Mouse (Mus musculus) neural tube, embryonic 13.5 days (tissue): ENCODE results near the gene Sstr5. TPM values are rescaled to one million over a fixed set of nuclear protein-coding genes. Genes with fewer than 3 reads are reported as not detected.

Experiments used
- ATAC-seq: fragments of 200-750 bp; cut with Nextera tagmentation; 2 replicates; pipeline ENCODE4 v1.8.0; 2017; ENCODE audit warnings: low read depth, mild to moderate bottlenecking, moderate TSS enrichment, moderate library complexity
- H3K27ac ChIP-seq: fragments of 300-500 bp; sonication (generic); replicated peaks from 2 replicates; pipeline ENCODE4 v1.5.1; 2015; ENCODE audit warnings: moderate library complexity, mild to moderate bottlenecking, inconsistent platforms
- H3K27me3 ChIP-seq: fragments of 300-500 bp; sonication (generic); 2 replicates; pipeline ENCODE4 v1.6.1; 2015; ENCODE audit warnings: mild to moderate bottlenecking, inconsistent platforms
- H3K36me3 ChIP-seq: fragments of 300-500 bp; sonication (generic); 2 replicates; pipeline ENCODE4 v1.6.1; 2015; ENCODE audit warnings: mild to moderate bottlenecking, inconsistent platforms
- H3K4me1 ChIP-seq: fragments of 300-500 bp; sonication (generic); replicated peaks from 2 replicates; pipeline ENCODE4 v1.6.1; 2015; ENCODE audit warnings: inconsistent platforms
- H3K4me2 ChIP-seq: fragments of 300-500 bp; sonication (generic); 2 replicates; pipeline ENCODE4 v1.6.1; 2015; ENCODE audit warnings: inconsistent platforms, mild to moderate bottlenecking, moderate library complexity
- H3K4me3 ChIP-seq: fragments of 300-500 bp; sonication (generic); 2 replicates; pipeline ENCODE4 v1.5.1; 2015; ENCODE audit warnings: mild to moderate bottlenecking, inconsistent platforms
- H3K9ac ChIP-seq: fragments of 300-500 bp; sonication (generic); 2 replicates; pipeline ENCODE4 v1.6.1; 2015; ENCODE audit warnings: moderate library complexity, mild to moderate bottlenecking, inconsistent platforms
- H3K9me3 ChIP-seq: fragments of 300-500 bp; sonication (generic); 2 replicates; pipeline ENCODE4 v1.6.1; 2016; ENCODE audit warnings: inconsistent platforms
- WGBS: fragments of 180-500 bp; shearing (Covaris S2); methylation state at CpG from one replicate; pipeline ENCODE4 v1.1.7; 2015; 5-methylcytosine and 5-hydroxymethylcytosine counted together
- polyA plus RNA-seq: library from polyadenylated mRNA; unstranded; fragments of >200 nt; fragmentation: Nextera tagmentation; extraction: Ambion mirVana; gene quantifications from 2 replicates; pipeline ENCODE4 v1.2.1, GENCODE M21; 2015

Sstr5 gene
- 0.39 and 0.42 TPM in 2 replicates for polyA plus RNA-seq

GRCm38 (mm10) chr17:25497013-25497412 is at the start of gene Sstr5:
TSS of gene Sstr5 (minus strand) at chr17:25497288.
- peak within 1 kb of the TSS; percentile 61 for H3K9ac ChIP-seq
- ATAC-seq, result peak; percentile 23; the same call in 1 of the 2 replicates
- H3K4me1 ChIP-seq, result peaks cover 10% of the 10 kb centered on the region
- peaks cover 61% of the 10 kb centered on the region for H3K27me3 ChIP-seq
- peak within 1 kb of the TSS; percentile 55 for H3K4me2 ChIP-seq
- 1% methylated on average over 27 of the region's 28 CpGs for WGBS
- H3K4me3 ChIP-seq, result peak within 1 kb of the TSS; percentile 31
- no peaks in the 10 kb centered on the region for H3K9me3 ChIP-seq
- H3K27ac ChIP-seq, result no peak within 1 kb of the TSS
- H3K36me3 ChIP-seq, result no peaks in the 10 kb centered on the region

GRCm38 (mm10) chr17:25541768-25542167 is 44.7 kb upstream of the Sstr5 start:
- H3K27me3 ChIP-seq, result no peaks in the 10 kb centered on the region
- WGBS, result 88% methylated on average over 4 of the region's 4 CpGs
- no peaks in the 10 kb centered on the region for H3K36me3 ChIP-seq
- H3K9me3 ChIP-seq, result no peaks in the 10 kb centered on the region
- peaks cover 9% of the 10 kb centered on the region; the same call in 1 of the 2 replicates for H3K4me1 ChIP-seq
- H3K4me2 ChIP-seq, result no peak overlapping the region
- no peak overlapping the region for H3K9ac ChIP-seq
- H3K27ac ChIP-seq, result no peak overlapping the region
- no peak for ATAC-seq
- H3K4me3 ChIP-seq, result no peak overlapping the region

GRCm38 (mm10) chr17:25540731-25541130 is 43.6 kb upstream of the Sstr5 start:
- Histone ChIP-seq H3K27ac (no peak overlapping the region), H3K36me3 (no peaks in the 10 kb centered on the region), H3K9ac (no peak overlapping the region), H3K27me3 (no peaks in the 10 kb centered on the region), H3K4me1 (peaks cover 9% of the 10 kb centered on the region; the same call in 1 of the 2 replicates), H3K4me2 (no peak overlapping the region), H3K9me3 (no peaks in the 10 kb centered on the region), H3K4me3 (no peak overlapping the region)
- ATAC-seq, result no peak
- 81% methylated on average over 5 of the region's 5 CpGs for WGBS

- H3K9me3 ChIP-seq, result no peaks in the 10 kb centered on the region
- H3K4me2 ChIP-seq, result peak overlapping the region; percentile 13; the same call in 1 of the 2 replicates
- no peak for ATAC-seq
- H3K27me3 ChIP-seq, result no peaks in the 10 kb centered on the region
- peak overlapping the region; percentile 42; the same call in 1 of the 2 replicates for H3K27ac ChIP-seq
- H3K4me1 ChIP-seq, result peaks cover 9% of the 10 kb centered on the region; the same call in 1 of the 2 replicates
- no peak overlapping the region for H3K4me3 ChIP-seq
- H3K36me3 ChIP-seq, result no peaks in the 10 kb centered on the region
- 53% methylated on average over 27 of the region's 27 CpGs for WGBS
- H3K9ac ChIP-seq, result peak overlapping the region; percentile 34; the same call in 1 of the 2 replicates
These were observed 42.1 kb upstream of the Sstr5 start for GRCm38 (mm10) chr17:25538945-25539875.

- WGBS, result 62% methylated on average over 8 of the region's 8 CpGs
- Histone ChIP-seq H3K4me1 (no peaks in the 10 kb centered on the region), H3K36me3 (no peaks in the 10 kb centered on the region), H3K9me3 (no peaks in the 10 kb centered on the region), H3K4me3 (no peak overlapping the region), H3K4me2 (no peak overlapping the region), H3K27me3 (no peaks in the 10 kb centered on the region), H3K9ac (no peak overlapping the region), H3K27ac (no peak overlapping the region)
- no peak for ATAC-seq
These were observed 33.4 kb upstream of the Sstr5 start for GRCm38 (mm10) chr17:25530357-25531022.

- no peak overlapping the region for H3K9ac ChIP-seq
- no peak for ATAC-seq
- no peaks in the 10 kb centered on the region for H3K27me3 ChIP-seq
- WGBS, result 86% methylated on average over 12 of the region's 12 CpGs
- H3K4me3 ChIP-seq, result no peak overlapping the region
- H3K27ac ChIP-seq, result no peak overlapping the region
- no peaks in the 10 kb centered on the region for H3K36me3 ChIP-seq
- no peaks in the 10 kb centered on the region for H3K9me3 ChIP-seq
- H3K4me2 ChIP-seq, result no peak overlapping the region
- H3K4me1 ChIP-seq, result peaks cover 25% of the 10 kb centered on the region
These were observed 25.0 kb upstream of the Sstr5 start for GRCm38 (mm10) chr17:25522080-25522479.

GRCm38 (mm10) chr17:25520492-25520891 is 23.4 kb upstream of the Sstr5 start:
- Histone ChIP-seq H3K4me3 (no peak overlapping the region), H3K27me3 (no peaks in the 10 kb centered on the region), H3K9me3 (no peaks in the 10 kb centered on the region), H3K27ac (no peak overlapping the region), H3K9ac (no peak overlapping the region), H3K4me1 (peaks cover 30% of the 10 kb centered on the region), H3K36me3 (no peaks in the 10 kb centered on the region), H3K4me2 (no peak overlapping the region)
- ATAC-seq, result 0 out of 2 replicates have a peak, but pooled peaks have one; percentile 17
- 50% methylated on average over 9 of the region's 9 CpGs for WGBS

- H3K4me3 ChIP-seq, result no peak overlapping the region
- no peak overlapping the region for H3K4me2 ChIP-seq
- H3K4me1 ChIP-seq, result peaks cover 30% of the 10 kb centered on the region
- no peak overlapping the region for H3K9ac ChIP-seq
- no peaks in the 10 kb centered on the region for H3K27me3 ChIP-seq
- no peaks in the 10 kb centered on the region for H3K36me3 ChIP-seq
- H3K9me3 ChIP-seq, result no peaks in the 10 kb centered on the region
- 50% methylated on average over 5 of the region's 5 CpGs for WGBS
- 0 out of 2 replicates have a peak, but pooled peaks have one; percentile 30 for ATAC-seq
- H3K27ac ChIP-seq, result no peak overlapping the region
These were observed 22.4 kb upstream of the Sstr5 start for GRCm38 (mm10) chr17:25519511-25519910.

GRCm38 (mm10) chr17:25518144-25518543 is 21.1 kb upstream of the Sstr5 start:
- Histone ChIP-seq H3K9ac (no peak overlapping the region), H3K9me3 (no peaks in the 10 kb centered on the region), H3K4me2 (no peak overlapping the region), H3K4me3 (no peak overlapping the region), H3K27ac (no peak overlapping the region), H3K36me3 (no peaks in the 10 kb centered on the region), H3K4me1 (peaks cover 30% of the 10 kb centered on the region), H3K27me3 (no peaks in the 10 kb centered on the region)
- 59% methylated on average over 17 of the region's 17 CpGs for WGBS
- peak; percentile 60; the same call in 1 of the 2 replicates for ATAC-seq

GRCm38 (mm10) chr17:25516315-25516714 is 19.2 kb upstream of the Sstr5 start:
- no peak overlapping the region for H3K9ac ChIP-seq
- no peak overlapping the region for H3K4me3 ChIP-seq
- H3K4me1 ChIP-seq, result peaks cover 30% of the 10 kb centered on the region
- H3K9me3 ChIP-seq, result no peaks in the 10 kb centered on the region
- no peak overlapping the region for H3K4me2 ChIP-seq
- WGBS, result 40% methylated on average over 5 of the region's 5 CpGs
- H3K27me3 ChIP-seq, result no peaks in the 10 kb centered on the region
- H3K36me3 ChIP-seq, result no peaks in the 10 kb centered on the region
- no peak for ATAC-seq
- no peak overlapping the region for H3K27ac ChIP-seq

GRCm38 (mm10) chr17:25514055-25514454 is 17.0 kb upstream of the Sstr5 start:
- Histone ChIP-seq H3K4me2 (no peak overlapping the region), H3K9me3 (no peaks in the 10 kb centered on the region), H3K27me3 (no peaks in the 10 kb centered on the region), H3K4me1 (peaks cover 15% of the 10 kb centered on the region), H3K27ac (no peak overlapping the region), H3K9ac (no peak overlapping the region), H3K4me3 (no peak overlapping the region), H3K36me3 (no peaks in the 10 kb centered on the region)
- no peak for ATAC-seq
- 88% methylated on average over 2 of the region's 2 CpGs for WGBS

GRCm38 (mm10) chr17:25511876-25512275 is 14.8 kb upstream of the Sstr5 start:
- H3K27ac ChIP-seq, result no peak overlapping the region
- WGBS, result 78% methylated on average over 3 of the region's 3 CpGs
- no peaks in the 10 kb centered on the region for H3K9me3 ChIP-seq
- ATAC-seq, result no peak
- no peaks in the 10 kb centered on the region for H3K36me3 ChIP-seq
- no peak overlapping the region for H3K4me2 ChIP-seq
- peaks cover 10% of the 10 kb centered on the region for H3K4me1 ChIP-seq
- no peaks in the 10 kb centered on the region for H3K27me3 ChIP-seq
- H3K9ac ChIP-seq, result no peak overlapping the region
- H3K4me3 ChIP-seq, result no peak overlapping the region
